Mouse (Mus musculus) gastrocnemius, adult 18-20 months (tissue): Measurements from ENCODE around the gene Polr3c. TPM values are rescaled to one million over a fixed set of nuclear protein-coding genes. Genes with fewer than 3 reads are reported as not detected.
"Not testable (repeated sequence)": the region's sequence is repeated elsewhere in the genome, so short reads cannot be mapped to it uniquely, and the experiment has no call there.

Experiments used
- DNase-seq: peaks from one replicate; pipeline ENCODE4 v3.0.0; 2021; ENCODE audit warnings: low spot score
- total RNA-seq, 2 experiments: library from RNA; stranded (reverse); gene quantifications; 2 replicates each; pipeline ENCODE4 v1.2.3; 2021

Polr3c gene
- total RNA-seq, 2 experiments from 2014 or later, result 21.0 to 22.4 TPM

DNA sequence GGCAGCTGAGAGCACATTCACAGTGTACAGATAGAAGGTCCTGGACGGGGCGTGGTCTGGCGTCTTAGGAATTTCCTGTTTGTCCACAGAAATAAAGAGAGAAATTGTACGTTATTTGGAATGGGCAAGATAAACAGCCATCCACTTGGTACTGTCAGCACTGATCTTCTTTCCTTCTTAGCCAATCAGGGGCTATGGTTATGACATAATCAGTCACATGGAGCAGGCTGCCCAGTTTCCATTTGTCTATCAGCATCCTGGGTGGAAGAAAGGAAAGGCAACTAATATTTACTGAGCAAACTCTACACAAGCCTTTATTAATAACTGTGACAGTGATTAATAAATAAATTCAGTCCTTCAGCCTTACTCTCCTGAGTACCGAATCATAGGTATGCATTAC is 13.1 kb downstream of the Polr3c start:
- no peak for DNase-seq

DNA sequence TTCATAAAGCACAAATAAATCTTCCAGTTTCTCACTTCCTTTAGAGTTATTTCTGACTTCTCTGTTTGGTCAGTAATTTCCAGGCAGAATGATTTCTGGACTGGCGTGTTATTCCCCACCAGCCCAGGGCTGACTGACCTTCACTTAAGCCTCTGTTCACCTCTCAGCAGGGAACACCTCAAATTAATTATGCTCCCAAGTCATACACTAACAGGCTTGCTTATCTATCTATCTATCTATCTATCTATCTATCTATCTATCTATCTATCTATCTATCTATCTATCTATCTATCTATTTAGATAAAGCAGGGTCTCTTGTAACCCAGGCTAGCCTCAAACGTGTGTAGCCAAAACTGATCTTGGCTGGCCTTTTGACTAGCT is 18.8 kb downstream of the Polr3c start:
- no peak for DNase-seq

DNA sequence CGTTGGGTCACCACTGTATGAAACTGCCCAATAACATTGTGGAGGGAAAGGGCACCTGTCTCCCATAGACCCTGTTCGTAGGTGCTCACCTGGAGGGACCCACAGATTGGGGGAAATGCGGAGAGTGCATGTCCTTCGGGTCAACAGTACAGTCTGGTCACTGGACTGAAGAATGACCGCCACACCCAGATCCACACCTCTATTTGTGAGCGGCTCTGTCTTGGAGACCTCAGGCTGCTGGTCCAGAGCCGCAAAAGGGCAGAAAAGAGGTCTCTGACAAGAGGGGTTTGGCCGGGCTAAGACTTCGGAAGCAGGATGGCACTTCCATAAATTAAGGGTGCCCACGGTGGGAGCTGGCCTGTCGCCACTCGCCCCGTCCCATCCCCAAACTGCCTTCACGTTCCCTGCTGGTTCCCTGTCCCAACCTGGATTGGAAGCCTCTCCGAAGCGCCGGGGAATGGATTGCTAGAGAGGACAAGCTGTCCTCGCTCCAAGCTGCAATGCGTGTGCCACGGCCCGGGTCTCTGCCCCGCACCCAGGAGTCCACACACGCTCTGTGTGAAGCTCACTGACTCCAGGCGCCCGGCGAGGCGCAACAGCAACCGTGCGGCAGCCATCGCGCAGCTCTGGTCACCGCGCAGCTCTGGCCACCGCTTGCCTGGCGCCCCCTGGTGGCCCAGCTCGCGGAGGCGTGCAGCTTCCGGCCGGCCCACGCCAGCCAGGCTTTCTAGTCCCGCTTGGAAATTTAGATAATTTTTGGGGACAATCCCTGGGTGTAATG is 19.3 kb downstream of the Polr3c start, which contains the start of gene Nudt17:
TSS of gene Nudt17 (minus strand) at position 660 of the 781 bp plus-strand sequence.
- peak; percentile 71 for DNase-seq

DNA sequence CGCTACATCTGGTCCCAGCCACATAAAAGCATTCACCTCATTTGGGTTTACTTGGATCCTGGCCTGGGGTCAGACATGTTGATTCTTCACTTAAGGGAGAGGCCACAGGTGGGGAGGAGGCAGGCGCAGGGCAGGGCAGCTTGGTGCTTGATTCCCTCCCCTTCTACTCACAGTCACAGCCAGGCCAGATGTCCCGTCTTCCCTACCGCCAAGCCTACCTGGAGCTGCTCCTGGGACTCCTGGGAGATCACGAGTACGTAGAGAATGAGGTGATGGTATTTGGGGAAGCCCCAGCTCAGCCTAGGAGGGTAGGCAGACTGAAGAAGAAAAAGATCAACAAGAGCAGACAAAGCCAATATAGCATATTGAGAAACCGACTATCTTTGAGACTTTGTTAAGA is 20.4 kb downstream of the Polr3c start:
- DNase-seq, result no peak

DNA sequence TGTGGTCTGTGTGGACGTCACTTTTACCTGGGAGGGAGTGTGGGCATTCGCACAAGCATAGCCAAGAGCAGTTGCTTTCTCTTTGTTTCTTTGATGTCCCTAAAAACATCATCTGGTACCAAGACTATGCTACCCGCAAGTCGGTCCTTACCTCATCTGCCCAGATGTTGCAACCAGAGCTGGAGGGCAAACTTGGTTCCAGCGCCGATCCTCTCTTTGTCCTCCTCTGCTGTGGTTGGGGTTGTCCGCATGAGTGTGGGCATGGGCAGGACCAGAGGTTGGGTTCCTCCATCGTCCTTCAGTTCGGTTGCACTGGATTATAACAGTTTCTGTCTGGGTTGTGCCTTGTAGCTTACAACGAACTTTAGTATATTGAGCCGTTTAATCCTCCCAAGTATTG is 21.2 kb downstream of the Polr3c start:
- DNase-seq, result no peak

DNA sequence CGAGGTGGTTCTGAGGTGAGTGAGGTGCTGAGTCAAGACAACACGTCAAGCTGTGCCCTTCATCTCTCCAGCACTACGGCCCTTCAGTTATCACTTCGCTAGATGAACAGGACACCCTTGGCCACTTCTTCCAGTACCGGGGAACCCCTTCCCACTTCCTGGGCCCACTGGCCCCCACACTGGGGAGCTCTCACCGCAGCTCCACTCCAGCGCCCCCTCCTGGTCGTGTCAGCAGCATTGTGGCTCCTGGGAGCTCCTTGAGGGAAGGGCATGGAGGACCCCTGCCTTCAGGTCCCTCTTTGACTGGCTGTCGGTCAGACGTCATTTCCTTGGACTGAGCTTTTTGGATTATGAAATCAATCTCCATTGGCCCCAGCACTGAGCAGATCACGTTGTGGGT is 22.6 kb downstream of the Polr3c start:
- DNase-seq, result no peak

DNA sequence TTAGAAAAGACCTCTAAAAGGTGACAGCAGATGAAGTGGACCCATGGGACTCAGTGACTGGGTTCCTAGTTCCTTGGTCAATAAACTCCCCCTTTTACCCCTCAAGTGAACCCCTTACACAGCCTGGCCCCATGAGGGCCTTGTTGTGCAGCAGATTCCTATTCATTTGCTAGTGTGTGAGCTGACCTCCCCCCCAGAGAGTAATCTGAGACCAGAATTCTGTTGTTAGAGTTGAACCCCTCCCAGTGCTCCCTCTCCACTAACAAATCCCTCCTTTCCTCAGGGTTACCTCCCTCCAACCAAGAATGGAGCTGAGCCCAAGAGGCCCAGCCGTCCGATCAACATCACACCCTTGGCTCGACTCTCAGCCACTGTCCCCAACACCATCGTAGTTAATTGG is 26.4 kb downstream of the Polr3c start:
- DNase-seq, result no peak

DNA sequence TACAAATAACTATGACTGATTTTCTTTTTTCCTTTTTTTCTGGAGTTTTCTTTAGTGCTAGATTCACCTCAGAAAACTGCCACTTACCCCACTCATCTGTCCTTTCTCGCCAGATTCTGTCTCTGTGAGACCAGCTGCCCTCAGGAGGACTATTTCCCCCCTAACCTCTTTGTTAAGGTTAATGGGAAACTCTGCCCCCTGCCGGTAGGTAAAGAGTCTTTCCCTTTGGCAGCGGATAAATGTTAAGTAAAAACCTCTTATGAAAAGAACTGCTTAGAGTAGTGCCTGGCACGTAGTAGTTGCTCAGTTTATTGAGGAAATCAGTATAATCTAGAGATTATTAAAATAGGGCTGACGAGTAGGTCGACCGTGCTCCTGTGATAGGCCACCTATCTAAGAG is 27.1 kb downstream of the Polr3c start:
- no peak for DNase-seq

DNA sequence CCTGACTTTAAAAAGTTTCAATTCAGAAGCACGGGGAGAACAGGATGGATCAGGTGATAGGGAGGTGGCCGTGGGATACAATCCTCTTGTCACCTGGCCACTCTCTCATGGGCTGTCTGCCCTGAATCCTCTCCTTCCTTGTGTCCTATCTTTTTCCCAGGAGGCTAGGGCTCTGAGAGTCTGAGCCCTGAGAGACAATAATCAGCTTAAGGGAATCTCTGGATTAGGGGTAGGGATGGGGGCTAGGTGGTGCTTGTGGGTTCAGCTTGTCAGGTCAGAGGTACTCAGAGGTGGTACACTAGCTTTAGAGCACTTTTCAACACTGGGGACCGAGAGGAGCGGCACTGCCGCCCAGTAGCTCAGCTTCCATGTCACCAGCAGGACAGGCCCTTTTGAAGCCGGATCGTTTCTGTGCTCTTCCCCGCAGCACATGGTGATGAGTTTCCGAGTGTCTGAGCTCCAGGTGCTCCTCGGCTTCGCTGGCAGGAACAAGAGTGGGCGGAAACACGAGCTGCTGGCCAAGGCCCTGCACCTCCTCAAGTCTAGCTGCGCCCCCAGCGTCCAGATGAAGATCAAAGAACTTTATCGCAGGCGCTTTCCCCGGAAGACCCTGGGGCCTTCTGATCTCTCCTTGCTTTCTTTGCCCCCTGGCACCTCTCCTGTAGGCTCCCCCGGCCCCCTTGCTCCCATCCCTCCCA is 28.3 kb downstream of the Polr3c start:
- DNase-seq, result no peak

DNA sequence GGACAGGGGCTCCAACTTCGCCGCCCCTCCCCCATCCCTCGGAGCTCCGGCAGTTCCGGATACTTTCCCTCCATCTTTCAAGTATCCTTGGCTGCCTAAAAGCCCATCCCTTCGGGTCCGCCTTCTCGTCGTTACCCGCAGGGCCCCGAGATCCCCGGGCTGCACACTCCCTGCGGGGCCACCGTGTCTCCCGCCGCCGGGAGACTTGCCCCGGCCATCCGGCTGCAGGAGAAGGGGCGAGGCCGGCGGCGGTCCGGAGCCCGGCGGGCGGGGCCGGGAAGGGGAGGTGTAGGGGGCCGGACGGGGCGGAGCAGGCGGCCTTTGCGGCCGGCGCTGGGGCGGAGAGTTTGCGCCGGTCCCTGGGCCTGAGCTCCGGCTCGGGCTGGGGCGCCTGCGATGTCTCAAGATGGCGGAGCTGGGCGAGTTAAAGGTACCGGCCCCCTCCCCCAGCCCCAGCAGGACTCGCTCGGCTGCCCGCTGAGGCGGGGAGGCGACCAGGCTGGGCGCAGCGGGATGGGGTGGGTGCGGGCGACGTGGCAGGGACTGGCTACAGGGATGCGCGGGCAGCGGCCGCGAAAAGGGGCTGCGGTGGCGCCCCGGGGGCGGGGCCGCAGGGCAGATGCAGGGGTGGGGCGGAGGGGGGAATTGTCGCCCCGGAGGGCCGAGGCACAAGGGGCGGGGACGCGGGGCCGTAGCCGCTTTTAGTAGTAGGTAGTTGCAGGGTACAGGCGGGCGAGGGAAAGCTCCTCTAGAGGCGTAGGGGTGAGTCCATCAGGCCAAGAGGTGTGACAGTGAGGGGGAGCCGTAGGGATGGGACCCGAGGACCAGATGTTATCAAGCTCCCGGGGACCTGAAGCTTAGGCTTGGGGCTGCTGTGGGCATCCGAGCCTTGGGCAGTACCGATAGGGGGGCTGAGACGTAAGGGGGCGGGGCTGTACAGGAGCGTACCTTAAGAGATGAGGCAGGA is 30.4 kb downstream of the Polr3c start:
- peak; percentile 91 for DNase-seq

DNA sequence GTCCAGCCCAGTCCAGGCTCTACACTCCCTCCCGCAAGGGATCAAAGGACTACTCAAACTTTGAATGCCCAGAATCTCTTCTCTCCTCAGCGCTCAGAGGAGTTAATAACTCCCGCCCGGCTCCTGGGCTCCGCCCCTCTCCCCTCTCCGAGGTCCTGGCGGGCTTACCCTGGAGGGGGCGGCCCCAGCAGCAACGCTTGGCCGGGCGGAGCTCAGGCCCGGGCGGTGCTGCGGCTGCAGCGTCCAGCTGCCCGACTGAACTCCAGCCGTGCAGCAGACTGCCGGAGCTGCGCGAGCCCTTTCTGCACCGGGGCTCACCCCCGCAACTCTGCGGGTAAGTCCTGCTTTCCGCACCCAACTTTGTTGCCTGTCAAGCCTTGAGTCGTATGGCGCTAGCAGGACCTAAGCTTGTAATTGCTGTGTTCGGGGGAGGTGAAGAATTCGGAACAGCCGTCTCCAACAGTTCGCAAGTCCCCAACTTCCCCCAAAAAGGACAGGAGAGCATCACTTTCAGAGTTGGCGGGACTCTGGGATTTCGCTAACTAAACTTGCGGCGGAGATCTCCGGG is 31.1 kb downstream of the Polr3c start, which contains the start of gene Pias3:
TSS of gene Pias3 (plus strand) at position 187 of the 568 bp plus-strand sequence.
- DNase-seq, result peak; percentile 81

DNA sequence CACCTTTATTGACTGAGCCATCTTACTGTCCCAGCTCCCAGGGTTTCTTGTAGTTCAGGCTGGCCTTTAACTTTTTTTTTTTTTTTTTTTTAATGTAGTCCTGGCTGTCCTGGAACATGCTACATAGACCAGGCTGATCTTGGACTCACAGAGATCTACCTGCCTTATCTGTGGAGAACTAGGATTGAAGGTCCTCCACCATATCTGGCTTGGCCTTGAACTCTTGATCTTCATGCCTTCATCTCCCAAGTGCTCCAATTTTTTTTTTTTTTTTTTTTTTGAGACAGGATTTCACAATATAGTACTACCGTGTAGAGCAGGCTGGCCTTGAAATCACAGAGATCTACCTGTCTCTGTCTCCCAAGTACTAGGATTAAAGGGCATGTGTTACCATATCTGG is 33.8 kb downstream of the Polr3c start:
- DNase-seq, result no peak

DNA sequence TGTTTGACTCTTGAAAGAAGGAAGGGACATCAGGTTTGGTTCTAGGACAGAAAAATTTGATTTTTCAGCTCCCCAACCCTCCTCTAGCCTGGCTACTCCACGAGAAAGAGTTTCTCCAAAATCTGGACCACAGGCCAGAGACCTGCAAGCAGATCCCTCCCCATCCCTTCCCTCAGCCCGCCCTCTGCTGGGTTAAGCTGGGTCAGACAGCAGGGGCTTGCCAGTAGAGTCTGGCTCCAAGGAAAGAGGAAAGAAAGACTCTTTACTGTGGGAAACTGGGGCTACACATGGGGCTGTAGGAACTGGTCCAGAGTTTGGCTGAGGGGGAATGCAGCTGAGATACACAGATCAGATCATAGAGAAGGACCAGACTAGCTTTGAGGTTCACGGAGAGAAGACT is 34.9 kb downstream of the Polr3c start:
- DNase-seq, result peak; percentile 45

DNA sequence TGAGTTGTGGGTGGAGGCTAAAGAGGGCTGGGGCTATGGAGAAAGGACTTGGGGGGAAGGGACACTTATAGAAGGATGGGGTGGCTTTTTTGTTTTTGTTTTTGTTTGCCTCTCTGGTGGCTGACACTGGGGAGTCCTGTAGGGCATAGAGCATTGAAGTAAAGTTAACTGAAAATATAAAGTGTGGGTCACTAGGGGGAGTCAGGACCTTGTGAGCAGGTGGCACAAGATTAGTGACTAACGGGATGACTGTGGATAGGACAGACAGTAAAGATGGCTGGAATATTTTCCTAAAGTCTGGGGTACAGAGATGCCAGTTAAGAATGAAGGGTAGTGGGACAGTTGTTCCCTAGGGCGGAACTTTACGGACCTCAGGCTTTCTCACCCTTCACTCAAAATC is 37.1 kb downstream of the Polr3c start:
- DNase-seq, result no peak

DNA sequence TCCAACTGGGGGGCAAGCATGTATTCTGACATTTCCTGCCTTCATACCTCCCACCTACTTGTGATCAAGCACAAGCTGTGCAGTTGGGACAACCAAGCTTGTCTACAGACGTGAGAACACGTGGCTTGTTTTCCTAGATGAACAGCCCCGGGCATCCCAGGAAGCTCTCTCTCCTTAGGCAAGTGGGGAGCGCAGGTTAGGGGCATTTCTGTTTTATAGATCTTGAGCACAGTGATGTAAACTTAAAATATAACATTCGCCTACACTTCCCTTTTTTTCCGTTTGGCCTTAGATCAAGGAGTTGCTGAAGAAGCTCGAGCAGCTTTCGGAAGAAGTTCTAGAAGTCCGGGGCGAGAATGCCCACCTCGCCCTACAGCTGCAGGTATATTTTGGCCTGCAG is 38.6 kb downstream of the Polr3c start:
- DNase-seq, result no peak

DNA sequence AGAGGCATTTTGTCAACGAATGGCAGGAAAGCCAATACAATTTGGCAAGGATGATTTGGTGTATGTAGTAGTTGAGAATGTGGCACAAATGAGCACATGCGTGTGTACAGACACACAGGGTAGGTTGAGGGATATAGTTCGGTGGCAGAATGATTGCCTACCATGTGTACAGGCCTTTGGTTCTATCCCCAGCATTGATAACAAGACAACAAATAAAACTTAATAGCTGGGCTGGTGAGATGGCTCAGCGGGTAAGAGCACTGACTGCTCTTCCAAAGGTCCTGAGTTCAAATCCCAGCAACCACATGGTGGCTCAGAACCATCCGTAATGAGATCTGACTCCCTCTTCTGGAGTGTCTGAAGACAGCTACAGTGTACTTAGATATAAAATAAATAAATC is 41.4 kb downstream of the Polr3c start:
- not testable (repeated sequence) for DNase-seq

DNA sequence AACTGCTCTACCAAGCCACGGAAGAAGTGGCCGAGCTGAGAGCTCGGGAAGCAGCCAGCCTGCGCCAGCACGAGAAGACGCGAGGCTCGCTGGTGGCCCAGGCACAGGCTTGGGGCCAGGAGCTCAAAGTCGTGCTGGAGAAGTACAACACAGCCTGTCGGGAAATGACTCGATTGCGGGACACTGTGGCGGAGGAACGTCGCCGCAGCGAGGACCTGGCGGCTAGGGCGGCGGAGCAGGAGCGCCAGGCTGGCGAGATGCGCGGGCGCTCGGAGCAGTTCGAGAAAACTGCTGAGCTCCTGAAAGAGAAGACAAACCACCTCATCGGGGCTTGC is 42.6 kb downstream of the Polr3c start:
- DNase-seq, result no peak

DNA sequence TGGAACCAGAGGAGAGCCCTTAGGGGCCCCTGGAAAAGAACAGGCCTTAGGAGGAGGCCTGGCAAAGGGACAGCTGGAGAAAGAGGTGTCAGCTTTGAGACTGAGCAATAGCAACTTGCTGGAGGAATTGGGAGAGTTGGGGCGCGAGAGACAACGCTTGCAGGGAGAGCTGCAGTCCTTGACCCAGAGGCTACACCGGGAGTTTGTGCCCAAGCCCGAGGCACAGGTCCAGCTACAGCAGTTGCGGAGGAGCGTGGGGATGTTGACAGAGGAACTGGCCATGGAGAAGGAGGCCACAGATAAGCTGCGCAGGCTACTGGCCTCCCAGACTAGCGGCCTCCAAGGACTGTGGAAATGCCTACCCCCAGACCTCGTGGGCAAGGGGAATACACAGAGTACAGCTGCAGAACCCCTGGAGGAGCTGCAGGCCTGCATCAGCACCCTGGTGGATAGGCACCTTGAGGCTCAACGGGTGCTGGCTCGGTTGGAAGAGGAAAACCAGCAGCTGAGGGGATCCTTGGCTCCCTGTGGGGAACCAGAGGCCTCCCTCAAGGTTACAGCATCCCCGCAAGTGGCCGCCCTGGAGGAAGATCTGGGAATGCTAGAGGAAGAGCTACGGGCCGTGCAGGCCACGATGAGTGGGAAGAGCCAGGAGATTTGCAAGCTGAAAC is 43.1 kb downstream of the Polr3c start:
- DNase-seq, result no peak

DNA sequence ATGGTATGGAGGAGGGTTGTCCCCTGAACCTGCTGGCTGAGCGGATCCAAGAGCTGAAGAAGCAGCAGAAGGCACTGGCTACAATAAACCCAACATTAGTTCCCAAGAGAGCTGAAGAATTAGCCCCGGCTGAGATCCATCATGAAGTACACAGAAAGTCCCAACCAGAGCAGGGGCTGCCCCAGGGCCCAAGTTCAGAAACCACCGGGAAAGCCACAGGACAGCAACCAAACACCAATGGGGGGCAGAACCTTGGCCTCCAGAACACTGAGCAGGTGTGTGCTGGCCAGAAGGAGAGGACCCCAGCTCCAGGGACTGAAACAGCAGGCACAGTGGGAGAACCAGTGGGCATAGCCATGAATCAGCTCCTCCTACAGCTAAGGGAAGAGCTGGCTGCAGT is 43.9 kb downstream of the Polr3c start:
- DNase-seq, result no peak

DNA sequence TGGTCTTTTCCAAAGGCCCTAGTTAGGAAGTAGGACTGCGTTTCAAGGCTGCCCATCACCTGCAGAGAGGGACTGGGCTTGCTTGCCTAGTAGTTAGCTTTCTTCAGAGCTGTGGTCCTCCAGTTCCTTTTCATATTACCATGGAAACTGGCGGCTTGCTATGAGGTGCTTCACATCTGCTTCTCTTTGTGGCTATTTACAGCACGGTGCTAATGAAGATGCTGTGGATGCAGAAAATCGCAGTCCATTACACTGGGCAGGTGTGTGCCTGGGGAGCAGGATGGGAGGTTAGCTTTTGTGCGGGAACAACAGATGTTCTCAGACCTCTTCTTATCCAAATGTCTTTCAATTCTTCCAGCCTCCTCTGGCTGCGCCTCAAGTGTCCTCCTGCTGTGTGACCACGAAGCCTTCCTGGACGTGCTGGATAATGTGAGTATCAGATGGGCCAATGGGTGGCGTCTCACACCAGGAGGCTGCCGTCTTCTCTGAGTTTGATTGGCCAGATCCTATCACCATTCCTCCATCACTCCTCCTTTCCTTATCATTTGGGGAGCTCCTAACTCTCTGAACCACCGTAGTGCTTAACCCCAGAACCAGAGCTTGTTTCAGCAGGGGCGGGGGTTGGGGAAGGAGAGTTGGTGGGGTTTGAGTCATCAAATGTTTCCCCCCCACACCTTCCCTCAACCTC is 47.0 kb downstream of the Polr3c start:
- no peak for DNase-seq
